ENCODE assay signal across 35 mouse cellular contexts in the genomic region with DNA sequence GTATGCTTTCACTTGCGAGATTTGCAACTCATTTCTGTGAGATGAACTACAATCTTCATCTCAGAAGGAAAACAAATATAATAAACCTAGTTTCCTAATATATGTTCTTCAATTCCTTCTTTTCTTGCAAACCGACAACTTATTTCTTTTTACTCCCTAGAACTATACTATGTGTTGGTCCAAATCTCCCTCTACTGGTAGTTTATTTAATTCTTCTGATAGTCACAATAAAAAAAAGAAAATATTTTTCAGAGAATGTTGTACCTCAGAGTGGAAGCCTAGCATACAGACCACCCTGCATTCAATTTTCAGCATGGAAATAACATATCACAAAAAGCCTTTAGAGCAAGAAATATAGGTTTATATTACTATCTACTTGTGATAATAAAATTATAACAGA. TPM values are rescaled to one million over a fixed set of nuclear protein-coding genes. Genes with fewer than 3 reads are reported as not detected.
A peak's percentile ranks its signal among the peaks of the same experiment; 100 is the strongest.
DNase-seq lines count a peak whose midpoint lies in the region; ATAC-seq and TF ChIP-seq lines count a peak whose summit lies in the region.
"Had no signal": no experiment of that assay in that cellular context is flagged by ENCODE, and none has a peak within 500 bp of the region (broad histone marks: within the 10 kb centered on the region; RNA-seq: fewer than 3 reads in every experiment).

No protein-coding gene starts in this region.

- H3K4me1 ChIP-seq in forebrain, embryonic 14.5 days (ENCODE audit: control insufficient read depth, insufficient read depth, low read length): no peaks in the 10 kb centered on the region
- peaks cover 8% of the 10 kb centered on the region for H3K4me1 ChIP-seq in forebrain, embryonic 16.5 days (replicated peaks; ENCODE audit: control insufficient read depth, insufficient read depth, low read length)
- H3K4me1 ChIP-seq in intestine, postnatal 0 days (replicated peaks; ENCODE audit: control insufficient read depth, insufficient read depth, low read length): no peaks in the 10 kb centered on the region
- no peaks in the 10 kb centered on the region for H3K4me1 ChIP-seq in intestine, embryonic 15.5 days (replicated peaks)
- H3K4me1 ChIP-seq: embryonic facial prominence, embryonic 13.5 days; heart, embryonic 10.5 days; heart, embryonic 13.5 days; hindbrain, embryonic 15.5 days had no signal

- H3K4me2 ChIP-seq in forebrain, embryonic 14.5 days (ENCODE audit: low read length): no peak overlapping the region
- H3K4me2 ChIP-seq in forebrain, embryonic 16.5 days (ENCODE audit: low read length): no peak overlapping the region
- no peak overlapping the region for H3K4me2 ChIP-seq in intestine, postnatal 0 days (replicated peaks; ENCODE audit: low read depth)
- H3K4me2 ChIP-seq in intestine, embryonic 15.5 days (replicated peaks): no peak overlapping the region
- H3K4me2 ChIP-seq: embryonic facial prominence, embryonic 13.5 days; forebrain, embryonic 12.5 days; heart, embryonic 13.5 days; hindbrain, embryonic 15.5 days had no signal

- H3K4me3 ChIP-seq in forebrain, embryonic 14.5 days (ENCODE audit: low read depth, low read length): no peak overlapping the region
- no peak overlapping the region for H3K4me3 ChIP-seq in forebrain, embryonic 16.5 days (replicated peaks; ENCODE audit: low read length)
- H3K4me3 ChIP-seq in intestine, postnatal 0 days (ENCODE audit: low read depth, low read length): no peak overlapping the region
- H3K4me3 ChIP-seq in intestine, embryonic 15.5 days (replicated peaks): no peak overlapping the region
- no peak overlapping the region for H3K4me3 ChIP-seq in left cerebral cortex, adult 2 months
- H3K4me3 ChIP-seq: embryonic facial prominence, embryonic 10.5 days; embryonic facial prominence, embryonic 13.5 days; erythroblast, embryonic 14.5 days; forebrain, embryonic 12.5 days; heart, adult 2 months; heart, embryonic 10.5 days; heart, embryonic 13.5 days; hindbrain, embryonic 15.5 days had no signal

- intact Hi-C loops in left cerebral cortex, adult 2 months (cut with DNase I): loop anchor here (5.0 kb wide), 1 partner anchor 601 kb away; no protein-coding TSS in a partner anchor
- intact Hi-C loops in left cerebral cortex, postnatal 14 days (cut with DNase I): loop anchor here (5.0 kb wide), 1 partner anchor 131 kb away; no protein-coding TSS in a partner anchor

- no peak for ATAC-seq in forebrain, embryonic 14.5 days
- no peak for ATAC-seq in forebrain, embryonic 16.5 days
- no peak for ATAC-seq in intestine, postnatal 0 days
- ATAC-seq in intestine, embryonic 15.5 days: no peak
- ATAC-seq: Patski had no signal

- no peak overlapping the region for H3K9ac ChIP-seq in forebrain, embryonic 14.5 days (ENCODE audit: low read length)
- no peak overlapping the region for H3K9ac ChIP-seq in forebrain, embryonic 16.5 days (replicated peaks; ENCODE audit: low read depth, low read length)
- no peak overlapping the region for H3K9ac ChIP-seq in intestine, postnatal 0 days (ENCODE audit: low read depth, low read length)
- no peak overlapping the region for H3K9ac ChIP-seq in intestine, embryonic 15.5 days
- H3K9ac ChIP-seq: embryonic facial prominence, embryonic 13.5 days; forebrain, embryonic 12.5 days; heart, embryonic 13.5 days; hindbrain, embryonic 15.5 days had no signal

- TF ChIP-seq CTCF in intestine, postnatal 0 days (IDR thresholded peaks at IDR 0.05; ENCODE audit: low read depth): peak; percentile 21; the same call in 1 of the 2 replicates
- peak; percentile 40 for TF ChIP-seq CTCF in left cerebral cortex, adult 2 months (IDR thresholded peaks at IDR 0.05)

- H3K27ac ChIP-seq in forebrain, embryonic 14.5 days (ENCODE audit: low read depth, low read length): no peak overlapping the region
- no peak overlapping the region for H3K27ac ChIP-seq in forebrain, embryonic 16.5 days (ENCODE audit: low read length)
- no peak overlapping the region for H3K27ac ChIP-seq in intestine, postnatal 0 days (ENCODE audit: low read depth, low read length)
- no peak overlapping the region for H3K27ac ChIP-seq in intestine, embryonic 15.5 days
- no peak overlapping the region for H3K27ac ChIP-seq in left cerebral cortex, adult 2 months
- H3K27ac ChIP-seq: embryonic facial prominence, embryonic 10.5 days; embryonic facial prominence, embryonic 13.5 days; forebrain, embryonic 12.5 days; heart, adult 2 months; heart, embryonic 10.5 days; heart, embryonic 13.5 days; hindbrain, embryonic 15.5 days had no signal

- no peaks in the 10 kb centered on the region for H3K9me3 ChIP-seq in forebrain, embryonic 14.5 days (replicated peaks; ENCODE audit: control insufficient read depth, low read length)
- no peaks in the 10 kb centered on the region for H3K9me3 ChIP-seq in forebrain, embryonic 16.5 days (ENCODE audit: control insufficient read depth, low read length)
- no peaks in the 10 kb centered on the region for H3K9me3 ChIP-seq in intestine, postnatal 0 days (ENCODE audit: control insufficient read depth)
- no peaks in the 10 kb centered on the region for H3K9me3 ChIP-seq in intestine, embryonic 15.5 days
- H3K9me3 ChIP-seq: embryonic facial prominence, embryonic 10.5 days; embryonic facial prominence, embryonic 13.5 days; forebrain, embryonic 12.5 days; heart, embryonic 10.5 days; heart, embryonic 13.5 days; hindbrain, embryonic 15.5 days had no signal

- no peaks in the 10 kb centered on the region for H3K36me3 ChIP-seq in forebrain, embryonic 14.5 days (ENCODE audit: control insufficient read depth, insufficient read depth, low read length)
- no peaks in the 10 kb centered on the region for H3K36me3 ChIP-seq in forebrain, embryonic 16.5 days (ENCODE audit: control insufficient read depth, insufficient read depth)
- H3K36me3 ChIP-seq in intestine, postnatal 0 days (ENCODE audit: control insufficient read depth, insufficient read depth): no peaks in the 10 kb centered on the region
- no peaks in the 10 kb centered on the region for H3K36me3 ChIP-seq in intestine, embryonic 15.5 days
- H3K36me3 ChIP-seq: embryonic facial prominence, embryonic 10.5 days; embryonic facial prominence, embryonic 13.5 days; forebrain, embryonic 12.5 days; G1E; heart, embryonic 10.5 days; heart, embryonic 13.5 days; hindbrain, embryonic 15.5 days had no signal

- DNase-seq in forebrain, embryonic 14.5 days (ENCODE audit: low spot score): peak; percentile 15
- DNase-seq in left cerebral cortex, adult 2 months (ENCODE audit: extremely low spot score in 1 of 2, low spot score in 2 of 2): no peak
- no peak for DNase-seq in left cerebral cortex, postnatal 14 days (ENCODE audit: low spot score in 2 of 2)
- DNase-seq in brain, adult 2 months (ENCODE audit: low read depth, low spot score): peak; percentile 0
- DNase-seq in layer of hippocampus, postnatal 25 days (ENCODE audit: extremely low spot score in 1 of 2, low spot score in 1 of 2): no peak
- DNase-seq: adrenal gland, postnatal 10 days; adrenal gland, postnatal 36 days; cerebellum, adult 11-12 months; cerebellum, adult 8-10 months; cerebellum, postnatal 10 days; cerebellum, postnatal 36 days; embryo, embryonic 11 days; gastrocnemius, postnatal 10 days; gastrocnemius, postnatal 36 days; heart, adult 2 months; heart, postnatal 14 days; heart, postnatal 4 days had no signal

- H3K27me3 ChIP-seq in forebrain, embryonic 14.5 days (replicated peaks; ENCODE audit: control insufficient read depth, insufficient read depth, low read length): no peaks in the 10 kb centered on the region
- H3K27me3 ChIP-seq in forebrain, embryonic 16.5 days (replicated peaks; ENCODE audit: control insufficient read depth, insufficient read depth, low read length): no peaks in the 10 kb centered on the region
- no peaks in the 10 kb centered on the region for H3K27me3 ChIP-seq in intestine, postnatal 0 days (replicated peaks; ENCODE audit: control insufficient read depth, insufficient read depth, low read length)
- H3K27me3 ChIP-seq in intestine, embryonic 15.5 days (replicated peaks): no peaks in the 10 kb centered on the region
- H3K27me3 ChIP-seq: CH12.LX; embryonic facial prominence, embryonic 13.5 days; forebrain, embryonic 12.5 days; heart, embryonic 13.5 days; hindbrain, embryonic 15.5 days had no signal

- WGBS in forebrain, embryonic 14.5 days: 90% methylated on average over 2 of the region's 2 CpGs
- 81% methylated on average over 2 of the region's 2 CpGs for WGBS in forebrain, embryonic 16.5 days
- WGBS in intestine, postnatal 0 days: 67% methylated on average over 2 of the region's 2 CpGs
- WGBS in intestine, embryonic 15.5 days: 79% methylated on average over 2 of the region's 2 CpGs

RNA-seq across cellular contexts. Expression of gene Reg3g, which starts 5.4 kb away (rescaled TPM):
- not detected in 2 replicates for polyA plus RNA-seq in forebrain, embryonic 14.5 days (2014; fragmentation: Nextera tagmentation; extraction: Ambion mirVana)
- 0.68 TPM in 1 of 2 replicates, not detected in the other for polyA plus RNA-seq in forebrain, embryonic 16.5 days (2015; fragmentation: Nextera tagmentation; extraction: Ambion mirVana)
- 5.8 and 7.8 TPM in 2 replicates for polyA plus RNA-seq in intestine, postnatal 0 days (2015; fragmentation: Nextera tagmentation; extraction: Ambion mirVana)
- 1.7 and 2.6 TPM in 2 replicates for polyA plus RNA-seq in intestine, embryonic 15.5 days (2015; fragmentation: Nextera tagmentation; extraction: Ambion mirVana)
- total RNA-seq in left cerebral cortex, adult 2 months (2021): not detected
- not detected for total RNA-seq in left cerebral cortex, postnatal 14 days (2021)
- total RNA-seq in layer of hippocampus, postnatal 25 days (2021): not detected
- total RNA-seq: adrenal gland, adult 18-20 months; adrenal gland, postnatal 10 days; adrenal gland, postnatal 36 days; CH12.LX; G1E; gastrocnemius, adult 18-20 months; gastrocnemius, postnatal 10 days; gastrocnemius, postnatal 36 days; granulocyte monocyte progenitor cell, adult 5-6 weeks; heart, adult 2 months; heart, postnatal 4 days had no signal
- polyA plus RNA-seq: erythroblast, embryonic 14.5 days; forebrain, embryonic 12.5 days; G1E; heart, embryonic 10.5 days; heart, embryonic 13.5 days; hindbrain, embryonic 11.5 days; hindbrain, embryonic 15.5 days; Patski had no signal

RNA-seq across cellular contexts. Expression of gene Reg1, which starts 40.8 kb away (rescaled TPM):
- not detected in 2 replicates for polyA plus RNA-seq in forebrain, embryonic 14.5 days (2014; fragmentation: Nextera tagmentation; extraction: Ambion mirVana)
- not detected in 2 replicates for polyA plus RNA-seq in forebrain, embryonic 16.5 days (2015; fragmentation: Nextera tagmentation; extraction: Ambion mirVana)
- polyA plus RNA-seq in intestine, postnatal 0 days (2015; fragmentation: Nextera tagmentation; extraction: Ambion mirVana): 229 and 280 TPM in 2 replicates
- 27.9 and 65.0 TPM in 2 replicates for polyA plus RNA-seq in intestine, embryonic 15.5 days (2015; fragmentation: Nextera tagmentation; extraction: Ambion mirVana)
- total RNA-seq in left cerebral cortex, adult 2 months (2021): not detected
- not detected for total RNA-seq in left cerebral cortex, postnatal 14 days (2021)
- total RNA-seq in layer of hippocampus, postnatal 25 days (2021): not detected
- total RNA-seq: adrenal gland, adult 18-20 months; adrenal gland, postnatal 10 days; adrenal gland, postnatal 36 days; CH12.LX; G1E; gastrocnemius, adult 18-20 months; gastrocnemius, postnatal 10 days; gastrocnemius, postnatal 36 days; granulocyte monocyte progenitor cell, adult 5-6 weeks; heart, adult 2 months; heart, postnatal 14 days; heart, postnatal 4 days had no signal
- polyA plus RNA-seq: cortical plate, adult 2 months; embryonic facial prominence, embryonic 10.5 days; embryonic facial prominence, embryonic 13.5 days; erythroblast, embryonic 14.5 days; forebrain, embryonic 12.5 days; G1E; heart, adult 2 months; heart, embryonic 10.5 days; heart, embryonic 13.5 days; hindbrain, embryonic 11.5 days; hindbrain, embryonic 15.5 days; Patski had no signal

Comparison
In these comparisons a context has a peak if more than half of its experiments do, and no peak if none do; other contexts are left out.
1. DNase-seq: peak in forebrain, embryonic 14.5 days (single experiment) and brain, adult 2 months (single experiment); none in left cerebral cortex, adult 2 months (0 of 2), left cerebral cortex, postnatal 14 days (0 of 2) and layer of hippocampus, postnatal 25 days (0 of 2).
2. RNA of gene Reg1, which starts 40.8 kb away (polyA plus RNA-seq): 229 to 280 TPM in intestine, postnatal 0 days and 27.9 to 65.0 TPM in intestine, embryonic 15.5 days; not detected in forebrain, embryonic 14.5 days and not detected in forebrain, embryonic 16.5 days; every median in the first group is over 10 times any median in the second.